Mouse (Mus musculus) urinary bladder, postnatal 14 days (tissue): ENCODE measurements at regions not wholly inside any gene's neighbourhood (a gene's known extent, or its start where the extent isn't known, plus 50 kb on each side); places are given as distances from the start of the nearest gene placed in this dataset.
A peak's percentile ranks its signal among the peaks of the same experiment; 100 is the strongest.

Source experiments
- DNase-seq: peaks from one replicate; pipeline ENCODE4 v3.0.0; 2021; ENCODE audit warnings: low spot score

GRCm38 (mm10) chr6:51059923-51060847, 372.3 kb upstream of the Nfe2l3 start:
- no peak for DNase-seq

- peak; percentile 31 for DNase-seq
Measured at GRCm38 (mm10) chr6:51060848-51061535, 371.5 kb upstream of the Nfe2l3 start.

GRCm38 (mm10) chr6:51065156-51065555, 367.3 kb upstream of the Nfe2l3 start:
- no peak for DNase-seq

GRCm38 (mm10) chr6:51067332-51067731, 365.1 kb upstream of the Nfe2l3 start:
- no peak for DNase-seq

GRCm38 (mm10) chr6:51069945-51070344, 362.5 kb upstream of the Nfe2l3 start:
- no peak for DNase-seq

GRCm38 (mm10) chr6:51071243-51071642, 361.2 kb upstream of the Nfe2l3 start:
- no peak for DNase-seq

- DNase-seq, result no peak
Measured at GRCm38 (mm10) chr6:51075026-51075425, 357.4 kb upstream of the Nfe2l3 start.

GRCm38 (mm10) chr6:51076861-51077768, 355.4 kb upstream of the Nfe2l3 start:
- no peak for DNase-seq

GRCm38 (mm10) chr6:51077769-51078096, 354.7 kb upstream of the Nfe2l3 start:
- no peak for DNase-seq

- DNase-seq, result no peak
Measured at GRCm38 (mm10) chr6:51078353-51078966, 354.0 kb upstream of the Nfe2l3 start.

GRCm38 (mm10) chr6:51078967-51079355, 353.5 kb upstream of the Nfe2l3 start:
- DNase-seq, result no peak

- DNase-seq, result no peak
Measured at GRCm38 (mm10) chr6:51081056-51081455, 351.4 kb upstream of the Nfe2l3 start.

- DNase-seq, result no peak
Measured at GRCm38 (mm10) chr6:51084656-51085055, 347.8 kb upstream of the Nfe2l3 start.

GRCm38 (mm10) chr6:51085547-51085946, 346.9 kb upstream of the Nfe2l3 start:
- DNase-seq, result no peak

- DNase-seq, result no peak
Measured at GRCm38 (mm10) chr6:51086347-51086746, 346.1 kb upstream of the Nfe2l3 start.

GRCm38 (mm10) chr6:51087806-51088205, 344.7 kb upstream of the Nfe2l3 start:
- DNase-seq, result no peak

GRCm38 (mm10) chr6:51088641-51089372, 343.7 kb upstream of the Nfe2l3 start:
- DNase-seq, result no peak

- DNase-seq, result no peak
Measured at GRCm38 (mm10) chr6:51093196-51093595, 339.3 kb upstream of the Nfe2l3 start.

- DNase-seq, result no peak
Measured at GRCm38 (mm10) chr6:51094304-51094703, 338.2 kb upstream of the Nfe2l3 start.

- DNase-seq, result no peak
Measured at GRCm38 (mm10) chr6:51097488-51097887, 335.0 kb upstream of the Nfe2l3 start.

- no peak for DNase-seq
Measured at GRCm38 (mm10) chr6:51100341-51100740, 332.1 kb upstream of the Nfe2l3 start.
